Mouse (Mus musculus) heart, postnatal 36 days (tissue): ENCODE results near the gene Trap1. TPM values are rescaled to one million over a fixed set of nuclear protein-coding genes. Genes with fewer than 3 reads are reported as not detected.
"Not testable (repeated sequence)": the region's sequence is repeated elsewhere in the genome, so short reads cannot be mapped to it uniquely, and the experiment has no call there.

Experiments
- DNase-seq, 2 experiments: peaks; one replicate each; pipeline ENCODE4 v3.0.0; 2021 to 2022
- intact Hi-C: fragments of 180-260 bp; cut with DNase I; formaldehyde crosslinking; loops from one replicate; pipeline ENCODE4 v1.15.1; 2025
- total RNA-seq, 2 experiments: library from RNA; stranded (reverse); gene quantifications; 2 replicates each; pipeline ENCODE4 v1.2.3; 2021

Gene Trap1
- 100 to 1,000 TPM; 155 TPM for total RNA-seq

GRCm38 (mm10) chr16:4077384-4078061, at the start of gene Trap1:
Trap1 (minus strand) TSS chr16:4077827.
- intact Hi-C loops = loop anchor here (2.0 to 10.0 kb wide), 3 partner anchors 135 to 477 kb away; partner anchors contain the start of genes Crebbp, Tfap4 and Zfp174
- DNase-seq = peak; percentile 97 to 98

GRCm38 (mm10) chr16:4117072-4117471, 39.4 kb upstream of the Trap1 start:
- no peak for DNase-seq
- intact Hi-C loops = no loop called here

GRCm38 (mm10) chr16:4100374-4100773, 22.7 kb upstream of the Trap1 start:
- DNase-seq = no peak
- intact Hi-C loops = no loop called here

GRCm38 (mm10) chr16:4097521-4097920, 19.9 kb upstream of the Trap1 start:
- intact Hi-C loops = no loop called here

GRCm38 (mm10) chr16:4096898-4097297, 19.3 kb upstream of the Trap1 start:
- intact Hi-C loops = no loop called here
- no peak for DNase-seq

More at GRCm38 (mm10) chr16:4097521-4097920, 19.9 kb upstream of the Trap1 start:
- DNase-seq = no peak

- no peak for DNase-seq
- intact Hi-C loops = no loop called here
Measured at GRCm38 (mm10) chr16:4096141-4096540, 18.5 kb upstream of the Trap1 start.

- no peak for DNase-seq
- intact Hi-C loops = no loop called here
Measured at GRCm38 (mm10) chr16:4087214-4087913, 9.7 kb upstream of the Trap1 start.

GRCm38 (mm10) chr16:4085851-4086387, 8.3 kb upstream of the Trap1 start:
- intact Hi-C loops = no loop called here
- DNase-seq = no peak

GRCm38 (mm10) chr16:4085051-4085450, 7.4 kb upstream of the Trap1 start:
- DNase-seq = no peak
- intact Hi-C loops = no loop called here

- intact Hi-C loops, DNase-seq: not testable (repeated sequence)
Measured at GRCm38 (mm10) chr16:4080419-4080818, 2.8 kb upstream of the Trap1 start.

- DNase-seq = no peak
- intact Hi-C loops = loop anchor here (10.0 kb wide), 2 partner anchors 235 to 475 kb away; partner anchors contain the start of genes Tfap4 and Zfp174
Measured at GRCm38 (mm10) chr16:4079656-4080055, 2.0 kb upstream of the Trap1 start.

- intact Hi-C loops = loop anchor here (10.0 kb wide), 2 partner anchors 234 to 476 kb away; partner anchors contain the start of genes Tfap4 and Zfp174
Measured at GRCm38 (mm10) chr16:4078302-4078701, 675 bp upstream of the Trap1 start.

GRCm38 (mm10) chr16:4074836-4075235, 2.8 kb downstream of the Trap1 start:
- DNase-seq = no peak
- intact Hi-C loops = loop anchor here (10.0 kb wide), 2 partner anchors 230 to 480 kb away; partner anchors contain the start of genes Tfap4 and Zfp174

More at GRCm38 (mm10) chr16:4078302-4078701, 675 bp upstream of the Trap1 start:
- DNase-seq = not testable (repeated sequence)

GRCm38 (mm10) chr16:4074297-4074696, 3.3 kb downstream of the Trap1 start:
- DNase-seq = no peak
- intact Hi-C loops = loop anchor here (10.0 kb wide), 2 partner anchors 229 to 481 kb away; partner anchors contain the start of genes Tfap4 and Zfp174

GRCm38 (mm10) chr16:4068588-4068987, 9.0 kb downstream of the Trap1 start:
- DNase-seq = peak; percentile 49 to 65
- intact Hi-C loops = loop anchor here (1.0 to 5.0 kb wide), 2 partner anchors 199 to 217 kb away; no protein-coding TSS in a partner anchor

- DNase-seq = no peak
- intact Hi-C loops = loop anchor here (5.0 kb wide), 1 partner anchor 202 kb away; no protein-coding TSS in a partner anchor
Measured at GRCm38 (mm10) chr16:4064945-4065344, 12.7 kb downstream of the Trap1 start.

- no peak for DNase-seq
- intact Hi-C loops = no loop called here
Measured at GRCm38 (mm10) chr16:4053811-4054210, 23.8 kb downstream of the Trap1 start.

GRCm38 (mm10) chr16:4052601-4053000, 25.0 kb downstream of the Trap1 start:
- intact Hi-C loops = no loop called here

GRCm38 (mm10) chr16:4045524-4045923, 32.1 kb downstream of the Trap1 start:
- intact Hi-C loops = no loop called here
- no peak for DNase-seq

More at GRCm38 (mm10) chr16:4052601-4053000, 25.0 kb downstream of the Trap1 start:
- no peak for DNase-seq

- DNase-seq = no peak
- intact Hi-C loops = no loop called here
Measured at GRCm38 (mm10) chr16:4044093-4044492, 33.5 kb downstream of the Trap1 start.

- intact Hi-C loops = no loop called here
- no peak for DNase-seq
Measured at GRCm38 (mm10) chr16:4041646-4042045, 36.0 kb downstream of the Trap1 start.
